Mouse (Mus musculus): ENCODE measurements around the gene Arhgef38. TPM values are rescaled to one million over a fixed set of nuclear protein-coding genes. Genes with fewer than 3 reads are reported as not detected.

Arhgef38 gene
- polyA plus RNA-seq, 1 experiment from 2014 or later: not detected

- H3K4me3 ChIP-seq (replicated peaks): no peak overlapping the region
- no peak overlapping the region for H3K27ac ChIP-seq
- ATAC-seq (ENCODE audit: low read depth) (no peak), DNase-seq (no peak)
- H3K36me3 ChIP-seq: peaks cover 24% of the 10 kb centered on the region
- WGBS (ENCODE audit: insufficient replicate concordance): 21% methylated on average over 2 of the region's 2 CpGs
- H3K4me2 ChIP-seq: no peak overlapping the region
- H3K4me1 ChIP-seq (replicated peaks): no peaks in the 10 kb centered on the region
- no peak overlapping the region for H3K9ac ChIP-seq
- no peaks in the 10 kb centered on the region for H3K27me3 ChIP-seq
- H3K9me3 ChIP-seq (replicated peaks): no peaks in the 10 kb centered on the region
Measured at GRCm38 (mm10) chr3:133111741-133112140, 123.0 kb downstream of the Arhgef38 start.

GRCm38 (mm10) chr3:133109844-133110243 lies 124.9 kb downstream of the Arhgef38 start:
- Histone ChIP-seq H3K4me1 (replicated peaks) (no peaks in the 10 kb centered on the region), H3K27ac (no peak overlapping the region), H3K4me2 (no peak overlapping the region), H3K9me3 (replicated peaks) (no peaks in the 10 kb centered on the region), H3K36me3 (peaks cover 39% of the 10 kb centered on the region), H3K9ac (no peak overlapping the region), H3K4me3 (replicated peaks) (no peak overlapping the region), H3K27me3 (no peaks in the 10 kb centered on the region)
- DNase-seq (no peak), ATAC-seq (ENCODE audit: low read depth) (no peak)
- 79% methylated on average over 4 of the region's 4 CpGs for WGBS (ENCODE audit: insufficient replicate concordance)

GRCm38 (mm10) chr3:133108731-133109130 lies 126.0 kb downstream of the Arhgef38 start:
- no peaks in the 10 kb centered on the region for H3K9me3 ChIP-seq (replicated peaks)
- H3K4me2 ChIP-seq: no peak overlapping the region
- no peak overlapping the region for H3K4me3 ChIP-seq (replicated peaks)
- no peak overlapping the region for H3K9ac ChIP-seq
- no peaks in the 10 kb centered on the region for H3K27me3 ChIP-seq
- no peak for ATAC-seq (ENCODE audit: low read depth)
- H3K4me1 ChIP-seq (replicated peaks): no peaks in the 10 kb centered on the region
- H3K27ac ChIP-seq: no peak overlapping the region
- DNase-seq: no peak
- peaks cover 48% of the 10 kb centered on the region for H3K36me3 ChIP-seq
- 82% methylated on average over 4 of the region's 4 CpGs for WGBS (ENCODE audit: insufficient replicate concordance)

- no peaks in the 10 kb centered on the region for H3K27me3 ChIP-seq
- ATAC-seq (ENCODE audit: low read depth) (no peak), DNase-seq (no peak)
- H3K9ac ChIP-seq: no peak overlapping the region
- 81% methylated on average over 3 of the region's 3 CpGs for WGBS (ENCODE audit: insufficient replicate concordance)
- H3K27ac ChIP-seq: no peak overlapping the region
- H3K9me3 ChIP-seq (replicated peaks): no peaks in the 10 kb centered on the region
- H3K4me2 ChIP-seq: no peak overlapping the region
- no peaks in the 10 kb centered on the region for H3K4me1 ChIP-seq (replicated peaks)
- H3K4me3 ChIP-seq (replicated peaks): no peak overlapping the region
- peaks cover 71% of the 10 kb centered on the region for H3K36me3 ChIP-seq
Measured at GRCm38 (mm10) chr3:133104436-133104835, 130.3 kb downstream of the Arhgef38 start.

DNA sequence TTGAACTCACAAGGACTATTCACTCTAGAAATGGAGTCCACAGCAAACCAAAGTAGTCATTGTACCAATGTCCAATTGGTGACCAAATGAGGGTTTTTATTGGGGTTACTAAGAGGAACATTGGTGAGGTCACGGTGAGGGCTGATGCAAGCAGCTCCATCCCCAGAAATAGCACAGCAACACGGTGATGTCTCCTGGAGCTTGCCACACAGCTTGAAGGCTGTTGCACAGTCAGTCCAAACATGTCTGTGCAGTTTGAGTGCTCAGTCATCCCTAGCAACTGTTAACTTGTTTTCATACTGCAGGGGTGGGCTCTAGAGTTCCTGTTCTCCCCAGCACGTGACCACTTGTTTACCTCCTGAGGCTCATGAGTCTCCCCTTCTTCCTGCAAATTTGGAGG lies 131.0 kb downstream of the Arhgef38 start:
- DNase-seq: no peak
- no peaks in the 10 kb centered on the region for H3K27me3 ChIP-seq
- H3K9me3 ChIP-seq (replicated peaks): no peaks in the 10 kb centered on the region
- H3K4me3 ChIP-seq (replicated peaks): no peak overlapping the region
- H3K4me1 ChIP-seq (replicated peaks): peaks cover under 1% of the 10 kb centered on the region
- H3K9ac ChIP-seq: no peak overlapping the region
- H3K4me2 ChIP-seq: no peak overlapping the region
- no peak overlapping the region for H3K27ac ChIP-seq
- 79% methylated on average over 3 of the region's 3 CpGs for WGBS (ENCODE audit: insufficient replicate concordance)
- ATAC-seq (ENCODE audit: low read depth): no peak
- H3K36me3 ChIP-seq: peaks cover 67% of the 10 kb centered on the region

DNA sequence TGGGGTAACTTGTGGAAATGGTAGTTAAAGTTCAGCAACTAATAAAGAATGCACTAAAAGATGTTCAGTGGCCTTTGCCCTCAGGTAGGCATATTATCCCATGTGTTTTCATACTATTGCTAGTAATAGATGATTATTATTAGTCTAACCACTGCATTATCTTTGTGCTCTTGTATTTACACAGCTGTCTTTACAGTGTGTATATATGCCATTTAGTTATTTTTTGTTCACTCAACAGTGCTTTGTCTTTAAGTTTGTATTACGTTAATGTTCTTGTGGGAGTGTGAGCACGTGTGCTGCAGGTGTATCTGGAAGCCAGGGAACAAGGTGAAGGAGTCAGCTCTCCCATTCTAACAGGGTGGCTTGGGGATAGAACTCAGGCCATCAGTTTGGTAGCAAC lies 135.8 kb downstream of the Arhgef38 start:
- Histone ChIP-seq H3K4me1 (replicated peaks) (peaks cover 24% of the 10 kb centered on the region), H3K27me3 (no peaks in the 10 kb centered on the region), H3K9me3 (replicated peaks) (no peaks in the 10 kb centered on the region), H3K27ac (no peak overlapping the region), H3K4me2 (no peak overlapping the region), H3K36me3 (peaks cover 42% of the 10 kb centered on the region), H3K9ac (no peak overlapping the region), H3K4me3 (replicated peaks) (no peak overlapping the region)
- DNase-seq (no peak), ATAC-seq (ENCODE audit: low read depth) (no peak)
- WGBS (ENCODE audit: insufficient replicate concordance): 76% methylated on average over 2 of the region's 2 CpGs

DNA sequence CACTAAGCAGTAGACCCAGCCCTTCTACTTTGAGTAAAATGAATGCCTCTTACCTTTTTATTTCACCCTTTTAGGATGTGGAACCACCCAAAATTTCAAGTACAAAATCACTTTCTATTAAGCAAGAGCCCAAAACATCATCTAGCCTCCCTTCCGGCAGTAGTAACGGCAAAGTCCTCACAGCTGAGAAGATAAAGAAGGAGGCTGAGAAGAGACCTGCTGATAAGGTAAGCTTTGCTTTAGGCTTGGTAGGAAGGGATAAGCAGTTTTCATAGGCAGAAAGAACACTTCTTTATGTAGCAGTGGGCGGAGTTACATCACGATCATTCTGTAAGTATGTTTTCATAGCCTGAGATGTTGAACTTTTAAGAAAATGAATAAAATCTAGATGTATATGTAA lies 136.4 kb downstream of the Arhgef38 start:
- Histone ChIP-seq H3K9ac (no peak overlapping the region), H3K36me3 (peaks cover 37% of the 10 kb centered on the region), H3K4me2 (peak overlapping the region; percentile 23), H3K4me1 (replicated peaks) (peaks cover 27% of the 10 kb centered on the region), H3K4me3 (replicated peaks) (no peak overlapping the region), H3K9me3 (replicated peaks) (no peaks in the 10 kb centered on the region), H3K27me3 (no peaks in the 10 kb centered on the region), H3K27ac (peak overlapping the region; percentile 4; the same call in 1 of the 2 replicates)
- no peak for DNase-seq
- peak; percentile 84 for ATAC-seq (ENCODE audit: low read depth)
- WGBS (ENCODE audit: insufficient replicate concordance): 37% methylated on average over 4 of the region's 4 CpGs

DNA sequence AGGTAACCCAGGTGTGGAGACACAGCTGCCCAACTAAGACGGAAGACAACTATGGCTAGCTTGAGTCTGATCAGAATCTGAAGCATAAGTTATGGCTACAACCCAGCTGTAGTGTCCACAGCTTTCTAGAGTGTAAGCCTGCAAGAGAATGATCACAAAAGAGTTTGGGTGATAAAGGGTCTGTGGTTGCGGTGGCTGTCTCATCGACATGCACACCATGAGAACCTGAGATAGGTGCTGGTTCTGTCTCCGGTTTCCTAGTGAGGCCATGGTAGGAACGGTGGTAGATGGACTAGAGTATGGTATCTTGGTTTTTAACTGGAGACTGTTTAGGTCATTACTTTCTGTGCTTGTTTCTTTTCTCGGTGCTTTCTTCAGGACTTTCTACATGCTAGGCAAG lies 136.8 kb downstream of the Arhgef38 start:
- Histone ChIP-seq H3K4me2 (peak overlapping the region; percentile 23), H3K9ac (no peak overlapping the region), H3K27me3 (no peaks in the 10 kb centered on the region), H3K27ac (peak overlapping the region; percentile 4; the same call in 1 of the 2 replicates), H3K4me1 (replicated peaks) (peaks cover 31% of the 10 kb centered on the region), H3K36me3 (peaks cover 36% of the 10 kb centered on the region), H3K4me3 (replicated peaks) (no peak overlapping the region), H3K9me3 (replicated peaks) (no peaks in the 10 kb centered on the region)
- ATAC-seq (ENCODE audit: low read depth): peak; percentile 64
- 49% methylated on average over 6 of the region's 6 CpGs for WGBS (ENCODE audit: insufficient replicate concordance)
- DNase-seq: no peak

GRCm38 (mm10) chr3:133094305-133094704 lies 140.4 kb downstream of the Arhgef38 start:
- no peak for DNase-seq
- H3K4me2 ChIP-seq: no peak overlapping the region
- no peak overlapping the region for H3K27ac ChIP-seq
- H3K27me3 ChIP-seq: no peaks in the 10 kb centered on the region
- no peaks in the 10 kb centered on the region for H3K9me3 ChIP-seq (replicated peaks)
- no peak for ATAC-seq (ENCODE audit: low read depth)
- no peak overlapping the region; the same call in 1 of the 2 replicates for H3K9ac ChIP-seq
- peaks cover 45% of the 10 kb centered on the region for H3K4me1 ChIP-seq (replicated peaks)
- peaks cover 11% of the 10 kb centered on the region for H3K36me3 ChIP-seq
- WGBS (ENCODE audit: insufficient replicate concordance): 57% methylated on average over 1 of the region's 1 CpGs
- no peak overlapping the region for H3K4me3 ChIP-seq (replicated peaks)

- 34% methylated on average over 1 of the region's 1 CpGs for WGBS (ENCODE audit: insufficient replicate concordance)
- DNase-seq (no peak), ATAC-seq (ENCODE audit: low read depth) (no peak)
- Histone ChIP-seq H3K4me3 (replicated peaks) (peak overlapping the region; percentile 82), H3K4me2 (peak overlapping the region; percentile 64), H3K27me3 (no peaks in the 10 kb centered on the region), H3K9ac (peak overlapping the region; percentile 91), H3K36me3 (peaks cover 2% of the 10 kb centered on the region; the same call in 1 of the 2 replicates), H3K9me3 (replicated peaks) (no peaks in the 10 kb centered on the region), H3K27ac (0 out of 2 replicates have a peak overlapping the region, but pooled peaks have one; percentile 14), H3K4me1 (replicated peaks) (peaks cover 41% of the 10 kb centered on the region)
Measured at GRCm38 (mm10) chr3:133092936-133093335, 141.8 kb downstream of the Arhgef38 start.

- H3K36me3 ChIP-seq: no peaks in the 10 kb centered on the region
- H3K27me3 ChIP-seq: no peaks in the 10 kb centered on the region
- peak overlapping the region; percentile 64 for H3K4me2 ChIP-seq
- H3K4me3 ChIP-seq (replicated peaks): peak overlapping the region; percentile 82
- DNase-seq: no peak
- under 1% methylated on average over 7 of the region's 7 CpGs for WGBS (ENCODE audit: insufficient replicate concordance)
- no peak for ATAC-seq (ENCODE audit: low read depth)
- no peaks in the 10 kb centered on the region for H3K9me3 ChIP-seq (replicated peaks)
- peaks cover 35% of the 10 kb centered on the region for H3K4me1 ChIP-seq (replicated peaks)
- H3K9ac ChIP-seq: peak overlapping the region; percentile 91
- peak overlapping the region; percentile 92 for H3K27ac ChIP-seq
Measured at GRCm38 (mm10) chr3:133092274-133092853, 142.4 kb downstream of the Arhgef38 start.

DNA sequence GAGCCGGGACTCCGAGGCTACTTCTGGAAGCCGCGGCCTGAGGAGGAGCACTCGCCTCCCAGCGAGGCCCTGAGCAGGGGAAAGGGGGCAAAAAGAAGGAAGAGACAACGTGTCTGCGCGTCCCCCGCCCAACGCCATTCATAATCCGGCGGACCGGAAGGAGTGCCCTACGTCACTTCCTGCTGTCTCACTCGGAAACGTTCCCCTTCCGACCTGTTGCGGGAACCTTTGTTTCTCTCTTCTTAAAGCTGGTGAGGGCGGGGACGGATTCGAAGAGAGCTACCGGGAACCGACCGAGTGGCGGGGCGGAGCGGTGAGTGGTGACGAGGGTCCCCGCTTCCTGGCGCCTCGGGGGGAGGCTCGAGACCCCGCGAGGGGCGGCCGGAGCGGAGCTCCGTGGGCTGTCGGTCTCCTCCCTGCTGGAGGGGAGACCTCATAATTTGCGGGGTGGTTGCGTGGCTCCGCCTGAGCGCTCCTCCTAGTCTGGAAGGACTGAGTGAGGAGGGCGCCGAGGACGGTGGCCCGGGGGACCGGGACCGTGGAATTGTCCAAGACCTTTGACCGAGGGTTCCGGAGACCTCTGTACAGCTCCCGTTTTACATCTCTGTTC lies 143.0 kb downstream of the Arhgef38 start, which contains the start of the genes Ints12 and Gstcd:
Gene Ints12 (plus strand): TSS at position 177 of the 610 bp plus-strand sequence.
Gene Gstcd (minus strand): TSS at position 370 of the 610 bp plus-strand sequence.
- Histone ChIP-seq H3K4me3 (replicated peaks) (peak within 1 kb of the TSS; percentile 82), H3K4me1 (replicated peaks) (peaks cover 35% of the 10 kb centered on the region), H3K9ac (peak within 1 kb of the TSS; percentile 91), H3K9me3 (replicated peaks) (no peaks in the 10 kb centered on the region), H3K4me2 (peak within 1 kb of the TSS; percentile 64), H3K27ac (peak within 1 kb of the TSS; percentile 92), H3K36me3 (no peaks in the 10 kb centered on the region), H3K27me3 (no peaks in the 10 kb centered on the region)
- peak; percentile 96 for ATAC-seq (ENCODE audit: low read depth)
- DNase-seq: peak; percentile 82
- WGBS (ENCODE audit: insufficient replicate concordance): under 1% methylated on average over 53 of the region's 53 CpGs
